Mouse (Mus musculus) adrenal gland, adult 18-20 months (tissue): ENCODE measurements around the gene Serhl. TPM values are rescaled to one million over a fixed set of nuclear protein-coding genes. Genes with fewer than 3 reads are reported as not detected.
A peak's percentile ranks its signal among the peaks of the same experiment; 100 is the strongest.
"Not testable (repeated sequence)": the region's sequence is repeated elsewhere in the genome, so short reads cannot be mapped to it uniquely, and the experiment has no call there.

Source experiments
- DNase-seq, 2 experiments: peaks; one replicate each; pipeline ENCODE4 v3.0.0; 2021 to 2022; ENCODE audit warnings: low spot score in 2 of 2
- total RNA-seq, 2 experiments: library from RNA; stranded (reverse); gene quantifications; 1 replicate in 1 of 2; 2 replicates in 1 of 2; pipeline ENCODE4 v1.2.3; 2021

Gene Serhl
- total RNA-seq, 2 experiments from 2014 or later = 47.9 to 53.1 TPM

GRCm38 (mm10) chr15:83121709-83122565, 32.6 kb downstream of the Serhl start:
- peak in 1 of 2 experiments; percentile 31 for DNase-seq

GRCm38 (mm10) chr15:83122566-83123145, 33.4 kb downstream of the Serhl start, which contains the start of gene Rrp7a:
TSS of gene Rrp7a (minus strand) at chr15:83122801.
- DNase-seq = peak; percentile 94 to 95

DNA sequence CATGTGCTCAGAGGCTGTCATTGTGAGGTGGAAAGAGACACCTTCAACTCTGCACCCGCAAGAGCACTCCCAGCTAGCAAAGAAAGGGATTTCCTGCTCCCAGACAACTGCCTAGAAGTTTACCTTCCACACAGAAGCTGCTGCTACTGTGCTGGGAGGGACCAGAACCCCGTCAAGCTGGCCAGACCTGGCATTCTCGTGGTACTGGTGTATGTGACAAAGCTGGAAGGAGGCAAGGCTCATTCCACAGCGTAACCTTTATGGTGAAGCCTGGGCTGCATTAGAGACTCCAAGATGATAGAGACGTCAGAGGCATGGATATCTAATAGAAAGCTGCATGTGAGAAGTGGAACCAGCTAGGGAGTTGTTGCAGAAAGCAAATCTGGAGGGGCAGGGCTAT, 35.3 kb downstream of the Serhl start:
- DNase-seq = no peak

- no peak for DNase-seq
Measured at GRCm38 (mm10) chr15:83126582-83126981, 37.3 kb downstream of the Serhl start.

DNA sequence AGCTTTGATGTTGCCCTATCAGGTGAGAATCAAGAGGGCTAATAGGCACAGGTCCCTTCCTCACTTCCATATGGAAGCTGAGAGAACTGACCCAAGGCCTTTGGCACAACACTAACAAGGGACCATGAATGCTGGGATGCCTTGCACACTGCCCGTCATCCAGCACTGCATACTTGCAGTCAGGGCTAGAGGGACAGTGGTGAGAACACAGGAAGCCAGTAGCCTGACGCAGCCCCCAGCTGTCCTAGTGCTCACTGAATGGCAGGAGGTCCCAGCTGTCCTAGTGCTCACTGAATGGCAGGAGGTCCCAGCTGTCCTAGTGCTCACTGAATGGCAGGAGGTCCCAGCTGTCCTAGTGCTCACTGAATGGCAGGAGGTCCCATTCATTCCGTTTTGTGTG, 37.7 kb downstream of the Serhl start:
- DNase-seq = not testable (repeated sequence)

DNA sequence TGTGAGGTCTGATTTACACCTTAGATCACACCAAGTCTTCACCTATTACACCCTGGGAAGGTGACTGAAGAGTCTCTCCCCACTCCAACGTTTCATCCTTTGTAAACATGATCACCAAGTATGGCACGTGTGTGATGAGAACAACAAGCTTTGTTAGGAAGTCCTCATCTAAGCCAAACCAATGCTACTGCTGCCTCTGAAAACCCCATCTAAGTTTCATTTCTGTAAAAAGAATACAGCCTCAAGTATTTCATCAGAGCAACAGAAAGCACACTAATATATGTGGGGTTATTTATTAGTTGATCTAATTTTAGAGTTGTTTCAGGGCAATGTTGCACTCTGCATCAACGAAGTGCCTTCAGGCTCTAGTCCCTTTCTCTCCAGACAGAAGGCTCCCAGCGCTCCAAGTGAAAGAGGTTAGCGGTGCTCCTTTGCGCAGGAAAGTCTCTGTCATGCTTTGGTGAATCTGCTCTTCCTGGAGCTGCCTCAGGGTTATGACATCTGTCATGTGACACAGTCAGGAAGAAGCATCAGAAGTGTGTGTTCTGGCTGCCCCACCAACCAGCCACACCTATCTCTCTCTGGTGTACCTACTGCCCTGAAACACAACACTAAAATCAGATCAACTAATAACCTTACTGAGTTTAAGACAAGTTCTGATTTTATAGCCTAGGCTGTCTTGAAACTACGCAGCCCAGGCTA, 40.4 kb downstream of the Serhl start:
- DNase-seq = no peak

DNA sequence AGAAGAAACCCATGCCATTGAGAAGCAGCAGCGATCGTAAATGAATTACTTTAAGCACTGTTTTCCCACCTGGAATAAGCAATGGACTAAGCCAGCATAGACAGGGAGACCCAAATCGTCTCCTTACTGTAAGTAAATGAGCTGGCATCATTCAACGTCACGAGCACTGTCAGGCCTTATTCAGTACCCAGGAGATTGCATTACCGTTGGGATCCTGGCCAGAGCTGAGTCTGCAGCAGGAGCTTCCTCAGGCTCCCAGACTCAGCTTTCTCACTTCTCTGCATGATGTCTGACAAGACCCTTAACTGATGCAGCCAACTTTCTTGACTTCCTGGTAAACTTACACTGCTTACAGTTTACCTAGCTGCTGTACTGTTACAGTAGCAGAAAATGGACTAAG, 45.4 kb downstream of the Serhl start:
- DNase-seq = no peak

DNA sequence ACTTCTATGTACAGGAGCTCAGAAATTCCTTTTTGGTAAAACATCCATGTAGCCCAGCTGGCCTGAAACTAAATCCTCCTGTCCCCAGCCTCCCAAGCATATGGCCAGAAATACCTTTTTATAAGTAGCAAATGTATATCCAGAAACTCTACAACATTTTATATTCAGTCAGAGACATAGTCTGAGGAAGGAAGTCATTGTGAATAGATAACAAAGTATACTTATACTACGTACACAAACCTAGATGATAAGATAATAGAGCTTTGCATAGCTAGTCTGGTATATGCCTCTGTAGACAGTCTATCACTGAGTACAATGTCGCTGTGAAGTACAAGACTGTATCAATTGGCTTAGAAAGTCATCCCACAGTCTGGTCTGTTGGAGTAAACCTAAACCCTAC, 46.3 kb downstream of the Serhl start:
- DNase-seq = no peak

DNA sequence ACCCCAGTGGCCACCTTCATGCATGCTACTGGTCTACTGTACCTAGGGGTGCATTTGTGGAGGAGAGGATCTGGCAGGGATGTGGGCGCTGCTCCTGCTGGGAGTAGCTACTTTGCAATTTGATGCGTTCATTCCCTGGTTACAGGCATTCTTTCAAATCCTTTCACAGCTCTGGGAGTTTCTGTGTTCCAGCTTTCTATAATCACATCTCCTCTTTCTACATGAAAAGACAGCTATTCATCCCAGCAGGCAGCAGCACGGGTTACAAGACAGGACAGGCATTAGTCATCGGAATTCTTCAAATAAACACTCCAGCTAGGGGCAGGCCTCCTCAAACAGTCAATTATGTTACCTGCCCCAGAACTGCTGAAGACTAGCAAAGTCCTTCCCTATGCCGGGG, 53.6 kb downstream of the Serhl start:
- no peak for DNase-seq

- DNase-seq = no peak
Measured at GRCm38 (mm10) chr15:83145541-83145940, 56.2 kb downstream of the Serhl start.

GRCm38 (mm10) chr15:83148395-83148794, 59.1 kb downstream of the Serhl start:
- no peak for DNase-seq

DNA sequence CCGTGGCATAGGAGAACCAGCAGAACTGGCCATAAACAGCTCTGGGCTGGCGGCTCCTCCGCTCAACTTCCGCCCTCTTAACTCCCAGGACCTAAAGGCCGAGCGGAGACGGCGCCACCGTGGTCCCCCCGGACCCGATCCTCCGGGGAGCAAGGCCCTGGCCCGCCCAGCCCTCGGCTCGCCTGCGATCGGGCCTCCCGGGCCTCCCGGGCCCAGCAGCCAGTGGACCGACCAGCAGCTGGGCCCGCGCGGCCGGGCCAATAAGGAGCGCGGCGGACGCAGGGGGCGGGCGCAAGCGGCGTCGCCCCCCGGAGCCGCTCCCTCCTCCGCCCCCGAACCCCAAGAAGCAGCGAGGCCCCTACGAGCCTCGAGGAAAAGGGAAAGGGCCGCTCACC, 59.5 kb downstream of the Serhl start:
- DNase-seq = no peak

DNA sequence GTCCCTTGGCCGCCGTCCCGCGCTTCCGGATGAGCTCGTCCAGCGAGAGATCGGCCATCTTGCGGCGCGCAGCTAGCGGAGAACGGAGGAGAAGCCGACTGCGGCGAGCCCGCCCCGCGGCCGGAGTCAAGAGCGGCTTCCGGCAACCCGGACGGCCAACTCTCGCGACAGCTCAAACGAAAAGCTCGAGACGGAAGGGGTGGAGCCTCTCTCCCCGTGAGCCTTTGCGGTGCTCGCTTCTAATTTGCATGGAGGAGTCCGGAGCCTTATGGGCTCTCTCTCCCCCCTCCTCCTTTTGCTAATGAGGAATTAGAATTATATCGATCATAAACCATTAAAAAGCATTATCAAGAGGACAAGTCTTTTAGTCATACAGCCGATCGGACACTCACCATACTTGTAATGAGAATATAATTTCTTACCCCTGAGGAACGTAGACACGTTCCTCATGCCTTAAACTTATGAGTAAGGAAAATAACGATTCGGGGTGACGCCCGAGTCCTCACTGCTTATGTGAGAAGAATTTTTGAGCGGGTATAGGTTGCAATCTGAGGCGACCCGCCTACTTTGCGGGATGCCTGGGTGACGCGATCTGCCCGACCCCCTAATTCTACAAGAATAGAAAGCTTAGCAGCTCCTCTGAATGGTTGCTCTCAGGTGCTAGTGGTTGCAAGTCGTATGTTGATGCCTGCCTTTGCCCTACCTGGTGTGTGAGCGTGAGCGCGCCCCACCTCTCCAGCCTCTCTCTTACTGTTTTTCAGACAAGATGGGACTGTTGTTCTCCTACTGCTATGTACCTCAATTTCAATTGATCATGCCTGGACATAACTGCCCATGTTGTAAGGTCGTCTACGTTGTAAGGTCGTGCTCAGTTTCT, 60.1 kb downstream of the Serhl start, which contains the start of gene Poldip3:
Gene Poldip3 (minus strand): TSS at position 189 of the 877 bp plus-strand sequence.
- peak; percentile 95 to 96 for DNase-seq

DNA sequence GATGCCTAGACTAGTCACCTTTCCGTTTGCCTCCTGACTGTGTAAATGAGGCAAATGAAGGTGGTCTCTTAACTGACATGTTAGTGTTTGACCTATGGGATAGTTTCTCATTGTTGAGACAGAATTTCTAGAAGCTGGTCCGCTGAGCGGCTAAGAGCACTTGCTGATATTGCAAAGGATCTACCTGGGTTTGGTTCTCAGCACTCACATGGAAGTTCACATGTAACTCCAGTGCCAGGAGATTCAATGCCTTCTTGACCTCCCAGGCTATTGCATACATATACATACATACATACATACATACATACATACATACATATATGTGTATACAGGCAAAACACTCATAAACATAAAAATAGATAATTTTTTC, 60.8 kb downstream of the Serhl start:
- no peak for DNase-seq

DNA sequence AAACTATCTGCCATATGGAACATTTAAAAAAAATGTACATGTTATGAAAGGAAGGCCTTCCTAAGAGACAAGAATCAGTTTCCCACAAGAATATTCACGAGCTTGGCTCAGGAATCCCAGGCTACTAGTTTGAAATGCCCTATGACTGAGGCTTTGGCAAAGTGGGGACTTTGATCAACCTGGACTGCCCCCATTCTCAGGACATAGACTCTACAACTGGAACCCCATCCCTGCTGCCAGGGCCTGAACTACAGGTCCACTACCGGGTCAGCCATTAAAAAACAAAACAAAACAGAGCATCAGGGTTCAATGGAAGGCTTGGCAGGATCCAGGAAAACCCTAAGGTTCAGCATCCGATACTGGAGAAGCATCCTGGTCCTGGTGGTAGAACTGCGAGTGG, 61.4 kb downstream of the Serhl start:
- no peak for DNase-seq

GRCm38 (mm10) chr15:83154309-83154708, 65.0 kb downstream of the Serhl start:
- DNase-seq = no peak

GRCm38 (mm10) chr15:83155672-83156419, 66.5 kb downstream of the Serhl start:
- no peak for DNase-seq

- DNase-seq = peak; percentile 69
Measured at GRCm38 (mm10) chr15:83156929-83157666, 67.8 kb downstream of the Serhl start.

DNA sequence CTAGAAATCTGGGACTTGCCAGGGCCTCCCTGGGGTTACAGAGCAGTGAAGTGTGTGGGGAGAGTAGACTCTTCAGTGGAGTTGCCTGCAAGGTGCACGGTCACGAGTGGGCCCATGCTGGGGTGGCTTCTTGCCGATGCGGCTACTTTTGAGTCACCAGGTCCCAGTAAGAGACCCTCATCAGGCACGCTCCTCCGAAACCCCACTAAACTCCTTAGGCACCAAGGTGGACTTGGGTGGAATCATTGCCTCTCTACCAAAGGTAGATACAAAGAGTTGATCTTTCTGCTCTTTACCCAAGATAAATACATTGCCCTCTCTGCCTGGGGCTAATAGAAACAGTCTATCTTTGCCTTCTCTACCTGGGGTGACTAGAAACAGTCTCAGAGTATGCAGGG, 68.4 kb downstream of the Serhl start:
- no peak for DNase-seq
